Mouse (Mus musculus) fat pad, adult 2 months (tissue): ENCODE results near the gene Timp3.
A peak's percentile ranks its signal among the peaks of the same experiment; 100 is the strongest.

ENCODE experiments used
- DNase-seq: peaks from one replicate; pipeline ENCODE4 v3.0.0-alpha.2; 2011; ENCODE audit warnings: low read depth, low spot score; ENCODE audit errors: extremely low read depth

Timp3 gene

DNA sequence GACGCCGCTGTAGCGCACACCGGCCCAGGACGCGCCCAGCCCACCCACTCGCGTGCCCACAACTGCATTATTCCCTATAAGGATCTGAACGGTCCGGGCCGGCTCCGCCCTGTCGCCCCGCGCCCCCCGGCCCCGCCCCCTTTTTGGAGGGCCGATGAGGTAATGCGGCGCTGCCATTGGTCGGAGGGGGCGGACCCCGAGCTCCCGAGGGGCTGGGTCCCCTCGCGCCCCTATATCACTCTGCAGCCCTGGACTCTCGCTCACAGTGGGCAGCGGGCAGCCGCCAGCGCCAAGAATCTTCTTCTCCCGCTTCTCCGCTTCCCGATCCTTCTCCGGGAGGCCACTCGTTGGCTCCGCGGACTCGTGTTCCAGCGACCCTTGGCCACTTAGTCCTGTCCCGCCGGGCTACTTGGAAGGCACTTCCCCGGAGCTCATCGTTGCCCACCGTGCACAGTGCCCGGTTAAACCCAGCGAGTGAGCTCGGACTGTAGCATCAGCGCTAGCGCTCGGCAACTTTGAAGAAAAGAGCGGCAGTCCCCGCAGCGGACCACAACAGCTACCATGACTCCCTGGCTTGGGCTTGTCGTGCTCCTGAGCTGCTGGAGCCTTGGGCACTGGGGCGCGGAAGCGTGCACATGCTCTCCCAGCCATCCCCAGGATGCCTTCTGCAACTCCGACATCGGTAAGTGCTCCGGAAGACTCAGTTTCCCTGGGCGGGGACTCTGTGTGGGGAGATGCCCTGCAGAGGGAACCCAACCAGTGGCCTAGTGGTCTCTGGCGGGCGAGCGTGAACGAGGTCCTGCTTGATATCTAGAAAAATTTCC lies at the start of gene Timp3:
Timp3 (plus strand) TSS at position 80 of the 824 bp plus-strand sequence.
- no peak for DNase-seq

GRCm38 (mm10) chr10:86256221-86256620 lies 44.0 kb upstream of the Timp3 start:
- no peak for DNase-seq

DNA sequence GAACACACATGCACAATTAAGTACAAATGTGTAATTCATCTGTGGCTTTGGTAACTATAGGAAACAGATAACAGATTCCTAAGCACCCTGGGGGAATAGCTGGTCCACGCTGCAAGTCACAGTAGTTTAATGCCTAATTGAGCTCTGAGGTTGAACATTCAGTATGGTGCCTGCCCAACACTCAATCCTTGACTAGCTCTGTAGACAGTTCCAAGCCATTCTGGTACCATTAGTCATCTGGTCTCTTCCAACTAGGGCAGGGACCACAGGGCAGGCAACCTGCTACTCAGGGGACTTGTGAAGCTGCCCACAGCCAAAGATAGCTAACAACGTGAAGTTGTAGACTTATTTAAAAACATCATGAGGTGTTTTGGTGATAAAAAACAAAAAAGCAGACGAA lies 43.1 kb upstream of the Timp3 start:
- no peak for DNase-seq

DNA sequence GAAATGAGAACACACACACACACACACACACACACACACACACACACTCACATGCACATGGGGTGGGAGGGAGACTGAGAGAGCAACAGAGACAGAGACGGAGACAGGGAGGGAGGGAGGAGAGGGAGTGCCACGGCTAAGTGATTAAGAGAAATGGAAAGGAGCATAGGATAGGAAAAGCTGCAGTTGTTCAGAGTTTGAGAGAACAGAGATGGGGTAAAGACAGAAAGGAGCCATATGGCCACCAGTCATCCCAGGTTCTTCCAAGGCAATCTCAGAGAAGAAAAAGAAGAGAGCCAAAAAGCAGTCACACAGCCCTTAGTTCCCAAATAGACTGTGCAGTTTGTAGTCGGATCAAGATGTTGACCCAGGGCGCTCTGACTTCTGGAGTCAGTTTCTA lies 42.1 kb upstream of the Timp3 start:
- no peak for DNase-seq

DNA sequence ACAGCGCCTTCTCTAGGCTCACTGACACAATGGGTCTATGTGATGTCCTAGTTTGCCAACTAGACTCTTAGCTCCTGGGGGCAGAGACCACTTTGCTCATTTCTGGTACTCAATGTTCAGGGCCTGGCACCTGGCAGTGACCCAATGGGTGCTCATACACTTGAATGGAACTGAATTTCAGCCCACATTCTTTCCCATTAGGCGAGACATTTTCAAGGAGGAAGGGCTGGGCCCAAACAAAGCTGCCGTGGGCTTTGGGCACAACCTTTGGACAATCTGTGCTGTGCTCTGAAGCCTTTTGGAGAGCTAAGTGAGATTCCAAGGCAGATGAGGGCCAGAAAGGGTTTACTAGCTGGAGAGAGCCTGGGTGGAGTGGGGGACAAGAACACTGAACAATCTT lies 41.2 kb upstream of the Timp3 start:
- DNase-seq, result no peak

GRCm38 (mm10) chr10:86261725-86262124 lies 38.4 kb upstream of the Timp3 start:
- no peak for DNase-seq

DNA sequence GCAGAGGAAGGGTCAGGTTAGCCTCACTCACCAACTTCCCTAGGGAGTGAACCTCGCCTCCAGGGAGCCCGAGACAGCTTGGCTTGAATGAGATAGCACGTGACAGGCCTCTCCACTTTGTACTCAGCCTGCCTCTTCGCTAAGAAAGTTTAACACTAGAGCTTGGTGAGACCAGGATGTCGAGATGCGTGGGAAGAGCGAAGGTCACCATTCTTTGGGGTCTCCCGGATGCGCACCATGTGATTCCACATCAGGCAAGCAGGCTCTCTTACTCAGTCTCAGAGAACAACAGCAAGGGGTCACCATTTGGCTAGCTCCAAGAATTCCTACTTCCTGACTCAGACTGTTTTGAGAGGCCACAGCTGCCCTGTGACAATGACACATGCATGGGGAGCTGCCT lies 35.6 kb upstream of the Timp3 start:
- no peak for DNase-seq

DNA sequence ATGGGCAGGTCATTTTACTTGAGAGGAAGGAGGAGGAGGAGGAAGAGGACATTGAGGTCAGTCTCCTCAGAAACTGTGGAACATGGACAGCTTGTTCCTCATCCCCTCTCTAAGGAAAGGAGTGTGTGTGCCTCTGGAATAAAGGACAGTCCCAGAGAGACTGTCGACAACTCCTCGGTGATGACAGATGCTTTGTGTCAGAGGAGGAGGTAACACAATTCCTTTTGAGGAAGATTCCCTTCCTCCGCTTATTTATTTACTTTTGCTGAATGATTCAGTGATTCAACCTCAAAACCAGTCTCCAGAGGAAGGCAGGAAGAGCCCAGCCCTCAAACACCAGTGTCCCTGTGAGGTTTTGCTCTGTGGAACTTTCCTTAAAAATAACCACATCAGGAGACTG lies 29.9 kb upstream of the Timp3 start:
- no peak for DNase-seq

DNA sequence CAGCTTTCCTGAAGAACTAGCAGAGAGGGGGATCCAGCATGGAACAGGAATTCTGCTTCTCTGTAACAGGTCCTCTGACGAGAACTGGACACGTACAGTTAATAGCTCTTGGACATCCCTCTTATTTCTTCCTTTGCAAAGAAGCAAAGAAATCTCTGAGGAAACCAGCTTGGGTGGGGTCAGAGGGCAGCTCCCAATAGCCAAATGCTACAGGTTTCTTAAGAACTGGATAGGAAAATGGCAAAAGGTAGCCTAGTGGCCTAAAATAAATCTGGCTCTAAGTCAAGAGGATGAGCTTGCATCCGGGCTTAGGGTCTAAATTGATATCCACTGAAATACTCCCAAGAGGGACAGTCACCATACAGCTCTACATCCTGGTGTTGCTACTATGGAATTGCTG lies 27.3 kb upstream of the Timp3 start:
- no peak for DNase-seq

DNA sequence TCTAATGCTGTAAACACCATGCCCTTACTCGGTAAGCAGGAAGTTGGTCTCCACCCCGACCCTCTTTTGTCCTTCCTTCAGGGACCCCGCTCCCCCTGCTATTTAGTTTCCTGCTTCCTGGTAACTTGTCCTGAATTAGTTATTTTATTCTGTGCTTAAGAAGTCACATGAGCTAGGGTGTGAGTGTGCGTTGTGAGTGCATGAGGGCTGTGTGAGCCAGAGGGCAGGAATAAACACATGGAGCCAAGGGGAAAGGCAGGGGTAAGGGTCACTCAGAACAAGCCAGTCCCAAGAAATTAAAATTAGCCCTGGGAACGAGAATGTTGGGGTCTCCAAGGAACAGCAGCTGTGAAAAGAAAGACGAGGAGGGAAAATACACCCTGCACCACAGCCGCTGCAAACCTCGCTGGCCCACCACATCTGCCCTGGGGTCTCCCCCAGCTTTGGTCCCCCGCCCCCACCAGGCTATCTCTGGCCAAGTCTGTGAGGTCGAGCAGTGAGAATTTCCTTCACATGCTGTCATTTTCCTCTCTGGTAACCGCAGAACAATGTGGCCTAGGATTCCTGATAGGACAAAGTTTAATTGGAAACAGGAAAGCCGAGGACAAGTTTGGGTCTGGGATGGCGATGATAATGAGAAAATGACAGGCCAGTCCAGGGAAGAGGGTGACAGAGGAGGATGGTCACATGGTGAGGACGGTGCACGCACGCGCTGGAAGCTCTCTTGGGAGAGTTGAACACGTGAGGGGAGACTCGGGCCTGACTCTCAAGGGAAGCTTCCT lies 26.6 kb upstream of the Timp3 start:
- DNase-seq, result no peak

DNA sequence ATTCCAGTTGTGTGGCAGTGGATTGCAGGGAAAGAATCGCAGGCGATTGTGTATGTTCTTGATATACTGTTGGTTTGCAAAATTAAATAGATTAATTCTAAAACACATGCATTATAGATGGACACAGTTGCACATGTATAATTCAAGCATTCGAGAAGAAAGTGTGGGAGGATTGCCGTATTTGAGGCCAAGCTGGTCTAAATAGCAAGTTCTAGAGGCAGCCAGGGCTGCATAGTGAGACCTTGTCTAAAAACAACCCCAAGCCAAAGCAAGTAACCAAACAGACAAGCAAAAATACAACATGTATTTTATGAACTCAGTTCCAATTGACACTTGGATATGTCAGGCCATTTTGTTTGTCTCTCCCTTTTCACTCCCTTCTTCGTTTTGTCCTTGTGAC lies 24.6 kb upstream of the Timp3 start:
- no peak for DNase-seq

DNA sequence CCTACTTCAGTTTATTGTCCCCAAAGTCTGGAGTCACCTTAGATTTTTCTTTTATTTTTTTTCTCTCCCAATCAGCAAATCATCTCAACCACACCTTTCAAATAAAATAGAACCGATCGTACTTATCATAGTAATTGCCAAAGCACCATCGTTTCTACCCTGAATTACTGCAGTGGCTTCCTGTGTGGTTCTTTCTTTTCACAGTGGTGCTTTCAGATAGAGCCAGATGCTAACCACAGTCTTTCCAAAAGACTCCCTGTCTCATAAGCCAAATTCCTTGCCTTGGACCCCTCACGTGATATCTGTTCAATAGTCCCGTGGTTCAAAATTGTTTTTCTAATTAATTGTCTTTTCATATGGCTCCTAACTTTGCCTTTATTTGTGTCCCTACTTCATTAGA lies 22.8 kb upstream of the Timp3 start:
- no peak for DNase-seq

- DNase-seq, result no peak
Observed at GRCm38 (mm10) chr10:86278481-86278880, 21.7 kb upstream of the Timp3 start.

DNA sequence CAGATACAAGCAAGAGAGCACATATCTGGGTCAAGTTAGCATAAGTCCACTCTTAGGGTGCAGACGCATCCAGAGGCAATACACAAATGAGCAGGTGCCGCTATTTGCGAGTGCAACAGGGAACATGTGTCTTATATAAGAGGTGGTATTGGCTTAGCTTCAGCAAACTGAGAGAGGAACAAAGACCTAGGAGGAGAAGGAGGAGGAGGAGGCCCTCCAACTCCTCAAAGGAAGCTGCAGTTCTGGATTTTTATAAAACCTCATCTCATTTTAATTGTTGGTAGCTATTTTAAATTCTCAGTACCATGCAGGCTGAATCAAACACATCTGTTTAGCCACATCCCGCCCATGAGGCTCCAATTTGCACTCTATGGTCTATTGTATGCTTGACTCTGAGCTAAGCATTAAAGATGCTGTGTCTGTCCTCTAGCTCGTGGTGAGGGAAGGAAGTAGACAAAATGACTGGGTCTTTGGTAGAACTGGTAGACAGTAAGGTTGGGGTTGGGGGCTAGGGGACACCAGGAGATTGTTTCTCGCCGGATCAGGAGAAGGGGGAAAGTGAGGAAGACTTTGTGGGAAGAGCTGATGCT lies 20.5 kb upstream of the Timp3 start:
- no peak for DNase-seq

- DNase-seq, result no peak
Observed at GRCm38 (mm10) chr10:86281238-86281637, 18.9 kb upstream of the Timp3 start.

- DNase-seq, result peak; percentile 34
Observed at GRCm38 (mm10) chr10:86286508-86286907, 13.7 kb upstream of the Timp3 start.

DNA sequence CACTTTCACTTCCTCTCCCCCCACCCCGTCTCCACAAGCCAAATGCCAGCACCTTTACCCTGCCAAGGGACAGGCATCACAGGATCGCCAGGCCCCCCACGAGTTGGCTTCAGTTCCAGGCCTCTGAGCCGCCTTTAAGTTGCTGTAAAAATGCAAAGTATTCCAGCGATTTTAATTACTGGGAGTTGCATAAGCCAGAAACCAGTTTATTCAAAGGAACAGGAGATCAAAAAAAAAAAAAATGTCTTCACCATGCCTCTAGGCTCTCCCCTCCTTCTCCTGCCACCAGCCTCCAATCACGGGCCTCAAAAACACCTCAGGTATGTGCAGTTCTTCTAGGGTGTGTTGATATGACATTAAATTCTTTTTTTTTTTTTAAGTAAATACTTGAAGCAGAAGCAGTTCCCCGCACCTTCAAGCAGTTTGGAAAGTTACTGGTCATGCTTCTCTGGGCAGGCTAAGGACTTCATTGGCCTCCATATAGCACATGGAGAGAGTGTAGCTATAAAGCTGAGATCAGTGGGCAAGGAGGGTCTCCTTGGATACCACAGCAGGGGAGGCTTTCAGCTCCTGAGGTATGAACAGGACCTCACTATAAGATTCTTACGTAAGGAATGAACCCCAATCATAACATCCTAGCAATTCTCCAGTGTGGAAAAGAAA lies 9.9 kb upstream of the Timp3 start:
- DNase-seq, result no peak

DNA sequence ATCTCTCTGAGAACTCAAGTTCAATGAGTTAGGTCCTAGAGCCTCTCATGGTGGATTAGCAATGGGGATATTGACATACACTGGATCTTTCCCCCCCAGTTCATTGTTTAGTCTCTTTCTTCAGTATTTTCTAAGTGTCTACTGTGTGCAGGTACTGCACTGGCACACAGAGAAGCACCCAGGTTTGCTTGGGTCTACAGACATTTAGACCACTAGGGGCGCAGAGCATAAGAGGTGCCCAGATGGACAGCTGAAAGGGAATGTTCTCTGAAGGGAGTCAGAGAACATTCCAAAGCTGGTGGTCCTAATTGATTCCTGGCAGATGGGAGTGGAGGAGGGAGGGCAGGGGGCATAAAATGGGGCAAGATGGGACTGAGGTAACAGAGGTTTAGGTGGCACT lies 6.3 kb upstream of the Timp3 start:
- DNase-seq, result no peak

- DNase-seq, result no peak
Observed at GRCm38 (mm10) chr10:86294599-86295365, 5.4 kb upstream of the Timp3 start.

- DNase-seq, result no peak
Observed at GRCm38 (mm10) chr10:86295454-86296098, 4.6 kb upstream of the Timp3 start.
